Mouse (Mus musculus): ENCODE results near the gene Krt87. TPM values are rescaled to one million over a fixed set of nuclear protein-coding genes. Genes with fewer than 3 reads are reported as not detected.

Gene Krt87
- polyA plus RNA-seq, 1 experiment from 2014 or later = 5.5 TPM

- Histone ChIP-seq H3K4me2 (replicated peaks) (no peak overlapping the region), H3K27me3 (no peaks in the 10 kb centered on the region), H3K27ac (replicated peaks) (no peak overlapping the region), H3K4me3 (replicated peaks) (no peak overlapping the region), H3K9me3 (replicated peaks) (no peaks in the 10 kb centered on the region), H3K4me1 (0 out of 2 replicates have a peak, but pooled peaks cover 9% of the 10 kb centered on the region), H3K36me3 (no peaks in the 10 kb centered on the region), H3K9ac (no peak overlapping the region)
- no peak for ATAC-seq (ENCODE audit: insufficient number of reproducible peaks, low FRiP score, low TSS enrichment, low read depth)
- 47% methylated on average over 16 of the region's 16 CpGs for WGBS
Observed at GRCm38 (mm10) chr15:101458361-101458930, 19.8 kb upstream of the Krt87 start.

- H3K36me3 ChIP-seq = no peaks in the 10 kb centered on the region
- 0 out of 2 replicates have a peak, but pooled peaks cover 9% of the 10 kb centered on the region for H3K4me1 ChIP-seq
- H3K9me3 ChIP-seq (replicated peaks) = no peaks in the 10 kb centered on the region
- no peak overlapping the region for H3K27ac ChIP-seq (replicated peaks)
- ATAC-seq (ENCODE audit: insufficient number of reproducible peaks, low FRiP score, low TSS enrichment, low read depth) = no peak
- WGBS = 88% methylated on average over 6 of the region's 6 CpGs
- H3K9ac ChIP-seq = no peak overlapping the region
- H3K27me3 ChIP-seq = no peaks in the 10 kb centered on the region
- H3K4me2 ChIP-seq (replicated peaks) = no peak overlapping the region
- no peak overlapping the region for H3K4me3 ChIP-seq (replicated peaks)
Observed at GRCm38 (mm10) chr15:101455891-101456290, 17.3 kb upstream of the Krt87 start.

- no peak for ATAC-seq (ENCODE audit: insufficient number of reproducible peaks, low FRiP score, low TSS enrichment, low read depth)
- WGBS = 71% methylated on average over 2 of the region's 2 CpGs
- Histone ChIP-seq H3K9me3 (replicated peaks) (no peaks in the 10 kb centered on the region), H3K4me2 (replicated peaks) (no peak overlapping the region), H3K4me1 (0 out of 2 replicates have a peak, but pooled peaks cover 9% of the 10 kb centered on the region), H3K36me3 (no peaks in the 10 kb centered on the region), H3K9ac (no peak overlapping the region), H3K27me3 (no peaks in the 10 kb centered on the region), H3K4me3 (replicated peaks) (no peak overlapping the region), H3K27ac (replicated peaks) (no peak overlapping the region)
Observed at GRCm38 (mm10) chr15:101455292-101455691, 16.7 kb upstream of the Krt87 start.

DNA sequence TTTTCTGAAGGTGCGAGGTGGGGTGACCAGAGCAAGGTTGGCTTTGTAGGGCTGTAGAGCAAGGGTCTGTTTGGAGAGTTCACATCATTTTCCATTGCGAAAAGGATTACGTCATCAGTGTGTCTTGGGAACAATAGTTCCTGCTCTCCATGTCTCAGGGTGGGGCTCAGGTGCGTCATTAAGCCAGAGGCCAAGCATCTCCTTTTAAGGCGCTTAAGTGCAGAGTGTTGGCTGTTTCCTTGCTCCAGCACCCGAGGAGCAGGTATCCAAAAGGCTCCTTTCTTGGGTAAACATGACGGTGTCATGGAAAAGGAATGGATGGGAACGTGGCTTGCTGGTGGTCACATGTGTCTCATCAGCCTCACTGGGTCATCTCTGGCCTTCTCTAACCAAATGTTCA, 16.2 kb upstream of the Krt87 start:
- Histone ChIP-seq H3K9me3 (replicated peaks) (no peaks in the 10 kb centered on the region), H3K9ac (no peak overlapping the region), H3K36me3 (no peaks in the 10 kb centered on the region), H3K4me2 (replicated peaks) (no peak overlapping the region), H3K27me3 (no peaks in the 10 kb centered on the region), H3K4me1 (0 out of 2 replicates have a peak, but pooled peaks cover 9% of the 10 kb centered on the region), H3K27ac (replicated peaks) (no peak overlapping the region), H3K4me3 (replicated peaks) (no peak overlapping the region)
- WGBS = 80% methylated on average over 8 of the region's 8 CpGs
- no peak for ATAC-seq (ENCODE audit: insufficient number of reproducible peaks, low FRiP score, low TSS enrichment, low read depth)

- ATAC-seq (ENCODE audit: insufficient number of reproducible peaks, low FRiP score, low TSS enrichment, low read depth) = peak; percentile 51; the same call in 1 of the 2 replicates
- no peaks in the 10 kb centered on the region for H3K9me3 ChIP-seq (replicated peaks)
- no peaks in the 10 kb centered on the region for H3K36me3 ChIP-seq
- 0 out of 2 replicates have a peak overlapping the region, but pooled peaks have one; percentile 24 for H3K4me2 ChIP-seq (replicated peaks)
- no peak overlapping the region for H3K9ac ChIP-seq
- H3K27ac ChIP-seq (replicated peaks) = no peak overlapping the region
- 6% methylated on average over 13 of the region's 13 CpGs for WGBS
- H3K4me1 ChIP-seq = 0 out of 2 replicates have a peak, but pooled peaks cover 2% of the 10 kb centered on the region
- no peak overlapping the region for H3K4me3 ChIP-seq (replicated peaks)
- no peaks in the 10 kb centered on the region for H3K27me3 ChIP-seq
Observed at GRCm38 (mm10) chr15:101453093-101453736, 14.6 kb upstream of the Krt87 start.

DNA sequence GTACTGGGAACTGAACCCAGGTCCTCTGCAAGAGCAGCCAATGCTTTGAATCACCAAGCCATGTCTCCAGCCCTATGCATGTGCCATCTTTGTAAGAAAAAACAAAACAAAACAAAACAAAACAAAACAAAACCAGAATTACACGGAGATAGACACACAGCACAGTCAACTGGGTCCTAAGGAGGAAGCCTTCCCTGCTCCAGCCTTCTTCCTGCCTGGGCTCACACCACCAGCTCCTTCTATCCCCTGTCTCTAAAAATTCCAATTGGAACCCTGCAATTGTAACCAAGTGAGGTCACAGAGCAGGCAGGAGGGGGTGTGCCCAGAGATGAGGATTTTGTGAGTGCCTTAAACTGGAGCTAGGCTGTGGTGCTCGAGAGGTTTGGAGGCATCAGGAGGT, 8.8 kb upstream of the Krt87 start, which contains the start of gene Krt88:
Krt88 (plus strand) TSS at position 301 of the 400 bp plus-strand sequence.
- Histone ChIP-seq H3K4me2 (replicated peaks) (no peak within 1 kb of the TSS), H3K9ac (no peak within 1 kb of the TSS), H3K27ac (replicated peaks) (no peak within 1 kb of the TSS), H3K4me1 (no peaks in the 10 kb centered on the region), H3K36me3 (no peaks in the 10 kb centered on the region), H3K27me3 (no peaks in the 10 kb centered on the region), H3K4me3 (replicated peaks) (no peak within 1 kb of the TSS), H3K9me3 (replicated peaks) (no peaks in the 10 kb centered on the region)
- WGBS = 71% methylated on average over 2 of the region's 2 CpGs
- ATAC-seq (ENCODE audit: insufficient number of reproducible peaks, low FRiP score, low TSS enrichment, low read depth) = no peak

DNA sequence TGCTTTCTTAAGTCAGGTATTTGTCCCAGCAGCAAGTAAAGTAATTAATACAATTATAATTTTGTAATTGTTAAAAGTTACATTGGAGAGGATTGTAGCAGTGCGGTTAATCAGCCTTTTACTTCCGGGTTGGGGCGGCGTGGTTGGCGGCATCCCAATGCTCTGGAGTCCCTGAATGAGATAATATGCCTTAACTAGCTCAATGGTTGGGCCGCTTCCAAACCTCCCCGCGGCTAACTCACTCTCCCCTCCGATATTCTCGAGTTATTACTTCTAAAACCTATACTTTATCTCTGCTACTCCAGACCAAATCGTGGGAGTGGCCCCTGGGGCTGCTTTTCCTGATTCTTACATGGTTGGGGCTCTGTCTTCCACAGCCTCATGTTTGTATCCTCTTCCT, 8.0 kb upstream of the Krt87 start:
- Histone ChIP-seq H3K4me1 (no peaks in the 10 kb centered on the region), H3K9me3 (replicated peaks) (no peaks in the 10 kb centered on the region), H3K27ac (replicated peaks) (no peak overlapping the region), H3K4me2 (replicated peaks) (no peak overlapping the region), H3K4me3 (replicated peaks) (no peak overlapping the region), H3K36me3 (no peaks in the 10 kb centered on the region), H3K27me3 (no peaks in the 10 kb centered on the region), H3K9ac (no peak overlapping the region)
- no peak for ATAC-seq (ENCODE audit: insufficient number of reproducible peaks, low FRiP score, low TSS enrichment, low read depth)
- 60% methylated on average over 11 of the region's 11 CpGs for WGBS

DNA sequence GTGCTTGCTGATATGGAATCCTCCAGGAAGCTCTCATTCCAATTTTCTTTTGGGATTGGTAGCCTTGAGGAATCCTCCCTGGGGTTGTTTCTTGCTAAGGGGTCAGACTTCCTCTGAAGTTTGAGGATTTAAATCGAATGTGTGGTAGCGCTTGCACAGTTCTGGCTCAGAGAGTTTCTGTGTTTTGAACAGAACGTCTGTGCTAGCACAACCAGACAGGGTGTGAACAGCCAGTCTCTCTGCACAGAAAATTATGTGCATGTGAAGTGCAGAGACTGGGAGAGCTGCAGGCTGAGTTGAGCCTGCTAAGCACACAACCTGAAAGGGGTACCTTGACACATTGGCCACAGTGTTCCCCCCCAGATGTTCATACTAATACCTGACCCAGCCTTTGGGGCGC, 2.2 kb upstream of the Krt87 start:
- Histone ChIP-seq H3K4me1 (peaks cover 6% of the 10 kb centered on the region; the same call in 1 of the 2 replicates), H3K27ac (replicated peaks) (no peak overlapping the region), H3K27me3 (peaks cover 38% of the 10 kb centered on the region), H3K4me3 (replicated peaks) (no peak overlapping the region), H3K9me3 (replicated peaks) (no peaks in the 10 kb centered on the region), H3K9ac (no peak overlapping the region), H3K36me3 (no peaks in the 10 kb centered on the region), H3K4me2 (replicated peaks) (no peak overlapping the region)
- 57% methylated on average over 4 of the region's 4 CpGs for WGBS
- no peak for ATAC-seq (ENCODE audit: insufficient number of reproducible peaks, low FRiP score, low TSS enrichment, low read depth)

GRCm38 (mm10) chr15:101436611-101437010, 2.0 kb downstream of the Krt87 start:
- peaks cover 6% of the 10 kb centered on the region; the same call in 1 of the 2 replicates for H3K4me1 ChIP-seq
- H3K27me3 ChIP-seq = peaks cover 38% of the 10 kb centered on the region
- H3K4me3 ChIP-seq (replicated peaks) = no peak overlapping the region
- H3K9me3 ChIP-seq (replicated peaks) = no peaks in the 10 kb centered on the region
- no peak overlapping the region for H3K4me2 ChIP-seq (replicated peaks)
- H3K36me3 ChIP-seq = no peaks in the 10 kb centered on the region
- no peak for ATAC-seq (ENCODE audit: insufficient number of reproducible peaks, low FRiP score, low TSS enrichment, low read depth)
- no peak overlapping the region for H3K9ac ChIP-seq
- 88% methylated on average over 7 of the region's 7 CpGs for WGBS
- H3K27ac ChIP-seq (replicated peaks) = no peak overlapping the region

- WGBS = 14% methylated on average over 5 of the region's 5 CpGs
- H3K9ac ChIP-seq = no peak overlapping the region
- ATAC-seq (ENCODE audit: insufficient number of reproducible peaks, low FRiP score, low TSS enrichment, low read depth) = no peak
- H3K4me1 ChIP-seq = no peaks in the 10 kb centered on the region
- H3K27ac ChIP-seq (replicated peaks) = no peak overlapping the region
- H3K27me3 ChIP-seq = no peaks in the 10 kb centered on the region
- H3K36me3 ChIP-seq = no peaks in the 10 kb centered on the region
- H3K9me3 ChIP-seq (replicated peaks) = no peaks in the 10 kb centered on the region
- H3K4me3 ChIP-seq (replicated peaks) = no peak overlapping the region
- H3K4me2 ChIP-seq (replicated peaks) = no peak overlapping the region
Observed at GRCm38 (mm10) chr15:101424914-101425313, 13.7 kb downstream of the Krt87 start.

GRCm38 (mm10) chr15:101420903-101421302, 17.7 kb downstream of the Krt87 start:
- Histone ChIP-seq H3K9ac (no peak overlapping the region), H3K27ac (replicated peaks) (no peak overlapping the region), H3K4me3 (replicated peaks) (no peak overlapping the region), H3K4me2 (replicated peaks) (no peak overlapping the region), H3K4me1 (peaks cover 5% of the 10 kb centered on the region; the same call in 1 of the 2 replicates), H3K27me3 (no peaks in the 10 kb centered on the region), H3K9me3 (replicated peaks) (no peaks in the 10 kb centered on the region), H3K36me3 (no peaks in the 10 kb centered on the region)
- no peak for ATAC-seq (ENCODE audit: insufficient number of reproducible peaks, low FRiP score, low TSS enrichment, low read depth)
- 54% methylated on average over 6 of the region's 6 CpGs for whole genome bisulfite sequencing

Data from embryonic facial prominence, embryonic 15.5 days (tissue).